Mouse (Mus musculus) lung, postnatal 36 days (tissue): ENCODE results near the gene Fam120b.

ENCODE experiments used
- DNase-seq: peaks from one replicate; pipeline ENCODE4 v3.0.0; 2022; ENCODE audit warnings: mixed read lengths

Fam120b gene

GRCm38 (mm10) chr17:15380641-15381051 is 15.4 kb upstream of the Fam120b start:
- DNase-seq: peak; percentile 63

GRCm38 (mm10) chr17:15381092-15381860 is 14.7 kb upstream of the Fam120b start:
- DNase-seq: no peak

GRCm38 (mm10) chr17:15381869-15382660 is 13.9 kb upstream of the Fam120b start:
- DNase-seq: no peak

DNA sequence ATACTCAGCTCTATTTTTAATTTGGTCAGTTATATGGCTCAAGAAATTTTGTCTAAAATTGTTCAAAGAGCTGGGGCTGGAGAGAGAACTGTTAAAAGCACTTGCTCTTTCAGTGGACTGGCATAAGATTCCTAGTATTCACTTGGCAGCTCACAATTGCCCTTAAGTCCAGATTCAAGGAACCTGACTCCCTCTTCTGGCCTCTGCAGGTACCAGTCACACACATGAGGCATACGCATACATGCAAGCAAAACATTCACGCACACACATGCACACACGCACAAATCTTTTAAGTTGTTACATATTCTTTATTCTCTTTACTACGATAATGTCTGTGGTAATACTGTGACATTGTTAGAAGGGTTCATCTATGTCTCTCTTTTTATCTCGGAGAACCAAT is 12.6 kb upstream of the Fam120b start:
- DNase-seq: no peak

DNA sequence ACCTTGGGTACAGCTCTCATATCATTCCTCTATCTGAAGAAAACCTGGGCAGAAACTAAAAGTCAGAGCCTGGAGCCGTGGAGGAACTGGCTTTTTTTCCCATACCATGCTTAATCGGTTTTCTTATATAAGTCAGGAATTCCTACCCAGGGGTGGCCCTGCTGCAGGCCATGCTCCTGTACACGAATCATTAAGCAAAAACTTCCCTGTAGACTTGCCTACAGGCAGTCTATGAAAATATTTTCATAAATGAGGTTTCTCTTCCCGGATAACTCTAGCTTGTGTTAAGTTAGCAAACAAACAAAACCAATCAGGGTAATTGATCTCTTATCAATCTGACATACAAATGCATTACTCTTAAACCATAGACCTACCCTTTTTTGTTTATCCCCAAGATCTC is 7.1 kb upstream of the Fam120b start:
- no peak for DNase-seq

DNA sequence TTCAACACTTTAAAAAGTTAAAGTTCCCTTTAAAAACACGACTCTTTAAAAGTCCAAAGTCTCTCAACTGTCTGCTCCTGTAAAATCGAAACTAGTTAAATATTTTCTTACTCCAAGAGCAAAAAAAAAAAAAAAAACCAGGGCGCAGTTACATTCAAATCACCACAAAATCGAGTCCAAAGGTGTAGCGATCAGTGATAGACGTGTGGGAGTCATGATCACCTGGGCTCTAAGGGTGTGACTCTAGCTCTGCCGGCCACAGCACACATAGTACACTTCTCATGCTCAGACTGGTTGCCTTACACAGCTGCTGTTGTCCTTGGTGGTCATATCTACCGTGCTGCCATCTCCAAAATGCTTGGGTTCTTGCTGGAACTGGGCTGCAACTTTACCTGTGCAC is 6.6 kb upstream of the Fam120b start:
- no peak for DNase-seq

GRCm38 (mm10) chr17:15401716-15402115 is 5.7 kb downstream of the Fam120b start:
- DNase-seq: no peak

DNA sequence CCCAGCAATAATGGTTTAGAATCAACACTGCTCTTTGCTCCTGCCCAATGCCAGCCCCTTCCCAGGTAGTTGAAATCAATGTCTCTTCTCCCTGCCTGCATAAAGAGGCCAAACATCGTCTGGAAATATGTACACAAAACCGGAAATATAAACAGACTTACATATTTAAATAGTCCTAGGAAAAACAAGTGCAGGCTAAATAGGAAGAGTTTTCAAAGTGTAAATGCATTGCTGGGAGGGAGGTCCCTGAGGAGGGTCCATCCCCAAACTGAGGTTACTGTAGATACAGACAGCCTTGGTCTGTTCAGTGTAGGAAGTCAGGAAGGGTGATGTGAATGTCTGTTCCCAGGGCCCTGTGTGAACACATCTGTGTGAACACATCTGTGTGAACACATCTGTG is 10.6 kb downstream of the Fam120b start:
- DNase-seq: no peak

DNA sequence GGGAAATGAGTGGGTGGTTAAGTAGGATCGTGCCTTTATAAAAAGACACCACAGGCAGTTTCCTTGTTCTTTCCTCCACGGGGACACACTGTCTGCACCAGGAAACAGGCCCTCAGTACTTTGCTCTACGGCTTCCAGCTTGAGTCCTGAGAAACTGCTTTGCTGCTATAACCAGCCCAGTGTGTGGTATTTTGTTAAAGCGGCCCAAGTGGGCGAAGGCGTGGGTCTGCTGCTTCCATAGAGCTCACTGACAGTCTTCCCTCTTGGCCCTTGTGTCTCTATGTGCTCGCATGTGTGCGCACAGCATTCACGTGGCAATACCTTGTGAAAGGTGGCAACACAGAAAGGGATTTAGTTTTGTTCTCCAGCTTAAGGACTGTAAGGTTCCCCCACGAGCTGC is 13.3 kb downstream of the Fam120b start:
- no peak for DNase-seq

- no peak for DNase-seq
Observed at GRCm38 (mm10) chr17:15410861-15411260, 14.9 kb downstream of the Fam120b start.

GRCm38 (mm10) chr17:15416596-15417215 is 20.7 kb downstream of the Fam120b start:
- no peak for DNase-seq

GRCm38 (mm10) chr17:15419534-15419933 is 23.5 kb downstream of the Fam120b start:
- no peak for DNase-seq

GRCm38 (mm10) chr17:15420021-15420603 is 24.1 kb downstream of the Fam120b start:
- DNase-seq: no peak

DNA sequence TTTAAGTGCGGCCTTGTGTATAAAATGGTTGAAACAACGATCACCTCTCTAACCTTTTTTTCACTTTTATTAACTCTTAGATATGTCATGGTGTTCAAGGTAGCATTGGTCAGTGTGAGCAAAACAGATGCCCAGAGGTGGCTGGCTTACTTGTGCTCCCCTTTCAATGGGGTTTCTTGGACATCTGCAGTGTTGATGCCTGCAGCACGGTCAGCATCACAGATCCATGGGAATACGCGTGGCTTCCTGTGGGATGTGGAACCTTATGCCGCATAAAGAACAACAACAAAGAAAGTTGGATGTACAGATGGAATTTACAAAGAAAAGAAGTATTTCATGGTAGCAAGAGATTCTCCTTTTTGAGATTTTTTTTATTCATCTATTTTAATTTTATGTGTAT is 25.4 kb downstream of the Fam120b start:
- no peak for DNase-seq

- DNase-seq: no peak
Observed at GRCm38 (mm10) chr17:15422666-15423065, 26.7 kb downstream of the Fam120b start.

DNA sequence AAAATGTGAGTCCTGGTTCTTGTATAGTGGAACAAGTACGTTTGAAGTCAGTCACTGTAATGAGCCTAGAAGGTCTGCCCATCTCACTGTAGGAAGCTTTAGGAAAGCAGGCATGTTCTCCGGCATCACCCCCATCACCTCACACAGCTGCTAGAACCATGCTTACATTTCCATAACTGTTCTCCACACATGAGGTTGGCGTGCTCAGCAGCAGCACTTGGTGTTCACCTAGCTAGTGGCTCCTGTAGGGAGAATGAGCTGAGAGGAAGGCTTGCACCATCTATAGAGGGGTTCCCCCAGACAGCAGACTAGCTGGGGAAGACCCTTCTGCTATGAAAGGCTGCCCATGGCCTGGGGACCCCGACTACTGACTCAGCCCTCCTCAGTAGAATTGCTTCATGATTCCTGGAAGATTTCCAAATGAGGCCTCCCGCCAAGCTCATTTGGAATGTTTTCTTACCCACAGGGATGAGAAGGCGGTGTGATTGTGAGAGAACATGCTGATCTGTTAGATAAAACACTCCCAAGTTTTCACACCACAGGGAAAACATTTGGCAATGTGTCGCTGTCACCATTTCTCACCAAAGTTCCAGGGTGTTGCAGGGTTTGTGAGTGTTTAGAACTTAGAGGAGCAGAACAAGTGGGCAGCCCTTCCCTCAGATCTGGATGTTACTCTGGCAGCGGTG is 27.2 kb downstream of the Fam120b start:
- peak; percentile 21 for DNase-seq

- DNase-seq: no peak
Observed at GRCm38 (mm10) chr17:15425931-15426330, 29.9 kb downstream of the Fam120b start.

- no peak for DNase-seq
Observed at GRCm38 (mm10) chr17:15429451-15429850, 33.4 kb downstream of the Fam120b start.

DNA sequence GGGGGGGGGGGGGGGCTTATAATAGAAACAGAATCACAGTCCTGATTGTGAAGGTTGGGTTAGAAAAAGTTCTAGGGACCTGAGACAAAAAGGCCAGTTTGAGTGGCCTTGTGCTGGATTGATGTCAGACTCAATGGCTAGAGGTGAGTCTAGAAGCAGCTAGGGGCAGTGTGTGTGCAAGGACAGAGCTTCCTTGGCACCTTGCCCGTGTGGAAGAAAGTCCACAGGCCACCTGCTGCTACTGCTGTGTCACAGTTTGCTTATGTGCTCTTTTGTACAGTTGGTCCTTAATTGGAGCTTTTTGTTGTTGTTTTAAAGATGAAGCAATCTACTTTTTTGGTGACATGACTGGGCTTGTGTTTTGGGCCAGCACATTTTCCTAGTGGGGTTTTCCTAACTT is 33.9 kb downstream of the Fam120b start:
- no peak for DNase-seq

- no peak for DNase-seq
Observed at GRCm38 (mm10) chr17:15431021-15431514, 35.1 kb downstream of the Fam120b start.

DNA sequence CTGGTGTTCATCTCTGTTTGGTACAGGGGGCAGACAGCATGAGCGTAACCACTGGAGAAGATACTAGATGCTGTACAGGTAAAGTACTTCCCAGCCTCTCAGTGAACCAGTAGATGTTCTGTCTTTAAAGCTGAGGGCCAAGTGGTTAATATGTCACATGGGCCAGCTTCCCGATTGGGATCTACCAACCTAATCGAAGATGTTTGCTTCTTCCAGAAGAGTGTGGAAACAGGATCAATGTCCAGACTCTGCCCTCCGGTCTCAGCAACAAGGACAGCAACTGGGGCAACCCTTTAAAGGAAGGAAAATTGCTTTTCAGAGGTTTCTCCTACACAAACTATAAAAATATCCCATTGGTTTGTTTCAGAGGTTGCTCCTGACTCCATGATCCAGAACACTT is 35.5 kb downstream of the Fam120b start:
- no peak for DNase-seq

DNA sequence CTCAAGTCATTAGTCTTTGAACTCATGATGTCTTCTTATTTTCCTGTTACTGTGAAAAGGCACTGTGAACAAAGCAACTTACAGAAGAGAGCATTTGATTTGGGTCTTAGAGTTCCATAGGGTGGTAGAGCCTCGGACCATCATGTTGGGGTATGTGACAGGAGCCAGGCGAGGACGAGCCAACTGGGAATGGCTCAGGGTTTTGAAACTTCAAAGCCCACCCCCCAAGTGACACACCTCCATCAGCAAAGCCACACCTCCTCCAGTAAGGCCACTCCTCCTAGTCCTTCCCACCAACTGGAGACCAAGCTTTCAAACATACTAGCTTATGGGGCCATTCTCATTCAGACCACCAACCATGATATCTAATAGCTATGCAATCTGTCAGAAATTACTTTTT is 36.0 kb downstream of the Fam120b start:
- DNase-seq: no peak

- no peak for DNase-seq
Observed at GRCm38 (mm10) chr17:15434748-15435147, 38.7 kb downstream of the Fam120b start.
